Mouse (Mus musculus) neutrophil, adult 5-6 weeks (primary cell): Measurements from ENCODE around the gene Ccdc15. TPM values are rescaled to one million over a fixed set of nuclear protein-coding genes. Genes with fewer than 3 reads are reported as not detected.

ENCODE experiments used
- ATAC-seq: fragments of 151-379, 151-347 bp; 2 replicates; pipeline ENCODE4 v1.8.0; 2017; ENCODE audit warnings: mild to moderate bottlenecking, moderate TSS enrichment; ENCODE audit not compliant: insufficient number of reproducible peaks, poor library complexity, low FRiP score, severe bottlenecking; ENCODE audit errors: extremely low read depth
- total RNA-seq: library from RNA; stranded (forward); fragments of 200-1000 nt; gene quantifications from 2 replicates; pipeline ENCODE4 v1.2.3, GENCODE M21; 2017

The Ccdc15 gene
- total RNA-seq: 13.5 and 15.1 TPM in 2 replicates

- ATAC-seq: peak; percentile 99
Observed at GRCm38 (mm10) chr9:37347988-37348642, at the start of gene Ccdc15. Ccdc15 (minus strand) TSS chr9:37348432.

DNA sequence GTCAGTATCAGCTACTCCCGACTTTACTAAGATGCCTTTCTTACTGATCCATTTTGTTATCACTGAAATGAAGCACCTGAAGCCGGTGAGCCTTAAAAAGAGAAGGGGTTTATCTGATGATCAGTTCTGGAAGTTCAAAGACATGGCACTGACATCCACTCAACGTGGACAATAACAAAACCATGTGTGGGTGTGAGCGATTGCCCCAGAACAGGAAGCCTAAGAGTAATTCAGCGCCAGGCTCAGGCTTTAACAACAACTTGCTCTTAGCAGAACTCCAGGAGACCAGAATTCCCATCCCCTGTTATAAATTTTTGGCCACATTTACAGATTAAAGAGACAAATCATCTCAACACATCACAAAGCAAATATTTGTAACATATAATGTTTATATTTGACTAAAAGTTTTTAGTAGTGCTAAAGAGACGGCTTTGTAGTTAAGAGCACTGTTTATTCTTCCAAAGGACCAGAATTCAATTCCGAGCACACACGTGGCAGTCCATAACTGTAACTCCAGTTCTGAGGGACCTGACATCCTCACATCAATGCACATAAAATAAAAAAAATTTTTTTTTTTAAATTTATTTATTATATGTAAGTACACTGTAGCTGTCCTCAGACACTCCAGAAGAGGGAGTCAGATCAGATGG, 45.4 kb upstream of the Ccdc15 start:
- no peak for ATAC-seq

- ATAC-seq: no peak
Observed at GRCm38 (mm10) chr9:37392071-37392470, 43.8 kb upstream of the Ccdc15 start.

DNA sequence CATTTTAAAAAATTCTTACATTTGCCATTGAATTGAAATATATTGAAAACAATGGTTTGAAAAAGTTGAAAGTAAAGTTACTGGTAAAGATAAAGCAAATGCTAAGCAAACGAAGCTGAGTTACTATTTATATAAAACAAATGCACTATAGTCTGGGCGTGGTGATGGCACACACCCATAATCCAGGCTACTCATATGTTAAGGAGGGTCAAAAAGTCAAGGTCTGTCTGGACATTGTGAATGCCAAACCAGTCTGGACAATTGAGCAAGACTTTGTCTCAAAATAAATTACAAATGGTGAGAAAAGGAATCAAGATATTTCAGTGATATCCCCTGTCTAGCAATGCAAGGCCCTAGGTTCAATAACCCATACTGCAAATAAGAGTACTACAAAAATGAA, 42.7 kb upstream of the Ccdc15 start:
- ATAC-seq: no peak

DNA sequence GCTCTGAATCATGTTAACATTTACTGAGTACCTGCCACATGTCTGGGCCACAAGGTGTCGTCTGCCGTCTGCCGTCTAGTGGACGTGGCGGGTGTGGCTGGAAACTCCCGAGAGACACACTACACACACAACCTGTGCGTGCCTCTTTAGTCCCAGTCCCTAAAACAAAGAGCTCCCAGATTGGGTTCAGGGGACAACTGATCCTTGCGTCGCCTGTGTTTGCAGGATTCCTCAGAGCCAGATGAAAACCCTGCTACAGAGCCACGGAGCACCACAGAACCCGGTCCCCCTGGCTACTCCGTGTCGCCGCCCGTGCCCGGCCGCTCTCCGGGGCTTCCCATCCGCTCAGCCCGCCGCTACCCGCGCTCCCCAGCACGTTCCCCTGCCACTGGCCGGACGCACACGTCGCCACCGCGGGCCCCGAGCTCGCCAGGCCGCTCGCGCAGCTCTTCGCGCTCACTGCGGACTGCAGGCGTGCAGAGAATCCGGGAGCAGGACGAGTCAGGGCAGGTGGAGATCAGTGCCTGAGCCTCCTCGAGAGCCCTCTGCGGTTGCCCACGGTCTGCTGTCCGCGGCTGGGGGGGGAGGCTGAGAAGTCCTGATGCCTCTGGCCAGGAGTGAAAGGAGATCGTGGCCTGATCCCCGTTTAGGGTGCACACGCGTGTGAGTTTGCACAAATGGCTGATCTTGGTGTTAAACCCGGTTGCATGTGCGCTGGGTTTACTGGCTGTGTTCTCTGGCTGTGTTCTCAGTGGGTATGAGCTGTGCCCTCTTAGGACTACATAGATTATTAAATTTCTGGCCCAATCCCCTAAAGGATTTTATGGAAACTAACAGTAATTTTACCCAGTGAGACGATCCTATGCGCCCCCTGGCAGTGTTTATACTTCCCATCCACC, 36.3 kb upstream of the Ccdc15 start:
- ATAC-seq: no peak

DNA sequence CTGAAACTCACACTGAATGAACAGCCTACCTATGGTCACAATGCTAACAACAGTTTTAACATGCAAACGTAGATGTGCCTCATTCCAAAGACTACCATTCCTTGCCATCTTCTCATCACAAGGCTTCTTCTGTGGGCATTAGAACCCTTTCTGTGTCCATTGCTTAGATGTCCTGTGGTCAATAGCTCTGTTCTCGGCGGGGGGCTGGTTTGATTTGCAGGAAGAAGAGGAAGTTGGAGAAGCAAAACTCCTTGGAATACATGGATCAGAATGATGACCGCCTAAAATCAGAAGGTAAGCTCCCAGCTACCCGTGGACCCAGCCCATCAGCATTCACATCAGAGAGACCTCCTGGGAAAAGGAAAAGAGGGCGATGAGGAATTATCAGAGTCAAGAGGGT, 34.9 kb upstream of the Ccdc15 start:
- no peak for ATAC-seq

DNA sequence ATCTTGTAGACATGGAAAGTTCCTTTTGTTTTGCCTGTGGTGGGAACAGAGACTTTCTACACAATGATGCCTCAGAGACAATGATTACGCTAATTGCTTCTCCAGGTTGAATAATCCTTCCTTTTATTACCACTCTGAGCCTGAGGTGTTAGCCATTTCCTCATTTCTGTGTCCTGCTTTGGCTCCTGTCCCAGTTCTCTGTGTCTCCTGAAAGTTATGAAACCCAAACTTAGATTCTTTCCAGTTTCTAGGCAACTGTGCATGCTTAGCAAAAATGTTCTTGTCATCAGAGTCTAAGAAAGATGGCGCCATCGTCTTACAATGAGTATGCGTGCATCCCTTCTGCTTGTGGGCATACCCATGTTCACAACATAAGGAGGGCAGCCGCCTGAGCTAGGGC, 27.5 kb upstream of the Ccdc15 start:
- no peak for ATAC-seq

DNA sequence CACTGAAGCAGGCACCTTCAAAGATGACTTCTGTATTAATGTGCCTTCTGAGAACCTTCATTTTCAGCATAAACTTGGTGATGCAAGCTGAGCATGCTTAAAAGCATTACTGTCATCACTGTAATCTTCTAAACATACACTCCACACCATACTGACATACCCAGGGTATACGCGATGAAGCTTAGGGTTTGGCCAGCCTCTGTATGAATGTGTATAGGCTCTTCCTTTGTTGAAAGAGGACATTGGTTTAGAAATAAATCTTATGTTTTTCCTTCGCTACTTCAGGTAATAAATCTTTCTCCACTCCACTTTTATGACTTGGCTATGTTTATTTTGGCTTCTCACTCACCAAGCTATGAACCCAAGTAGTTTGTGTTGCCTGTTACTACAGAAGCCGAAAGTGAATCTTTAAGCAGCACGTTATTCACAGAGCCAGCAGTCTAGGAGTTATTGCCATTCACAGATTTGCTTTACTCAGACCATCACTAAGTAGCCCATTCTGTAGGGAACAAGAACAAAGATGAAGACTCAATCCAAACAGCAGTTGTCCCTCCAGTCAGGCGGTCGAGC, 23.1 kb upstream of the Ccdc15 start:
- ATAC-seq: no peak

GRCm38 (mm10) chr9:37368860-37369259, 20.6 kb upstream of the Ccdc15 start:
- ATAC-seq: no peak

DNA sequence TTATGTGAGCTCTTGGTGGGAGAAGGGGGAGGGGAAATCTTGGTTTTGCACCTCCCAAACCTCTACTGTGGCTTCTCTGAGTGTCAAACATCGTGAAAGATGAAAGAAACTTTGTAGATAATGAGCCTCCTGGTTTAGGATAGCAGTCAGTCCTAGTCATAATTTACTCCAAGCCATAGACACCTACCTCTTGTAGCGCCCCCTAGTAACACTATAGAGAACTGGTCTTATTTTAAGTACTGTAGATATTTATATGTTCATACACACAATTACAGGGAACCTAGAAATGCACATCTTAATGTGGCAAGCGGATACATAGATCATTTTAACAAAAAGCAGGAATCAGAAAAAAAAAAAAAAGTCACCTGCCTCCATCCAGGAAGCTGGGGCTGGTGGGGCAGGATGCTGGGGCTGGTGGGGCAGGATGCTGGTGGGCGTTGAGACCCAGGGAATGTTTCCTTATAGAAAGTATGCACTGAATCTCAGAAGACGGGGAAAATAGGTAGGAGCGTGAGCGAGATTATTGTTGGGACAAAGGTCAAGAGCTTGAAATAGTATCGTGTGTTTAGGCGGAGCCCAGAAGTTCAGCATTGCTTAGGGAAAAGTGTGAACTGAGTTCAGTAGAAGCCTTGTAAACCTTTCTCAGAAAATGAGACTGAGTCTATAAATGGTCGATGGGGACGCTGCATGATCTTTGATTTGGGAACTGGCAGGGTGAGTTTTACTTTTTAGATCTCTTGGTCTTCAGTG, 20.0 kb upstream of the Ccdc15 start:
- ATAC-seq: no peak

DNA sequence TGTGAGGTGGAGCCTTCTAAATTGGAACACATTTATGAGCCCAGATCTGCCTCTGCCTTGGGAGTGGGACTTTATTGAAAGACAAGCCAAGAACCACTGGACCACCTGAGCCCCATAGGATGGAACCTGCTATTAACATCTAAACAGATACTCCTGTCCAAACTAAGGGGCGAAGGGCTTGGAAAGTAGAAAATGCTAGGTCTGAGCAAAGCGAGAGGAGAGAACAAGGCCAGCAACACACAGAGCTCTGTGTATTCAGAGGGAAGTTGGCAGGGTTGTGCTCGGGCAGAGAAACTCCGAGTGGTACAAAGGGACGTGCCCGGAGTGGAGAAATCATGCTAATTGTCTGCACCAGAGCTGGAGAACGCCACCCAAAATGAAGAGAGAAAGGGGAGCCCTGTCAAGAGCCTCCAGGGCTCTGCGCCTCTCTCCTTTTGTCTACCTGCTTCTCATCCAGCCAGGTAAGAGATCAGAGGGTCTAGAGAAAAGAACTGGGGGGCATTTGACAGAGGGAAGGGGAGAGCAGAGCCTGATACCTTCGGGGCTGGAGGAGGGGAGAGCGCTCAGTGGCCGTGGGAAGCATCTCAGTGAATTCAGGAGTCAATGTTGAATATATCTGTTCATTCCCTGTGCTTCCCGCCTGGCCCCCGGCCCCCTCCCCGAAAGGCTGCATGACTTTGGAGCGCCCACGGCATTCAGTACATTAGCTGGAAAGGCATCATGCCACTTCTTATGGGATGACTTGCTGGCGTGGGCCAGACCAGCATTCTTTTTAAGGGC, 19.3 kb upstream of the Ccdc15 start, which contains the start of gene Hepacam:
Gene Hepacam (plus strand): TSS at position 51 of the 780 bp plus-strand sequence.
- no peak for ATAC-seq

DNA sequence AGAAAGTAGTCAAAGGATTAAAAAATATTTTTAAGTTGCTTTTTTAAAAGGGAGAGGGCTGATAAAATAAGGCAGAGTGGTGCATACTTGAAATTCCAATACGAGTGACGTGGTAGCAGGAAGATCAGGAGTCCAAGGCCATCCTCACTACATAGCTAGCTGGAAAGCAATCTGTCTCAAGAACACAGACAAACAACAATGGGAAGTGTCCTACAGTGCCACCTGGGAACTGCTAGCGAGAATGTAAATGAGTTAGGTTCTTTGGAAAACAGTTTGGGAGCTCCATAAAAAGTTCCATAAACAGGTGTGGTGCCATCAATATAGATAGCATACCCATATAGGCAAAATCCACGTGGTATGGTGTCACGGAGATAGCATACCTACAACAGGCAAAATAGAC, 17.5 kb upstream of the Ccdc15 start:
- no peak for ATAC-seq

DNA sequence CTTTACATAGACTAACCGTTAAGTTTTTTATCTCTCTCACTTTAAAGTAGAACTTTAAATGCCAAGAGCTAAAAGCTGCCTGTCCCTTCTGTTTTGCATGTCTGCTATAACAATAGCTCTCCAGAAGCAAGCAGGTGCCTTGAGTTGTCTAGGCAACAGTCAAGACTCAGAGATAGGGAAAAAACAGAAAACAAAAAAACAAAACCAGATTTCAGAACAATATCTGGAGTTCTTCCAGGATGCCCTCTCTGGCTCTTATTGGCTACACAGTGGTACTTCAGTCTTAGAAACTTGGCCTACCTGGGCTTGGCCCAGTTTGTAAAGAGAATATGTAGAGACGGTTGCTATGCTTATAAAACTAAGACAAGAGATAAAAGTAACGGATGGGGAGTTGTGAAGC, 16.2 kb upstream of the Ccdc15 start:
- ATAC-seq: no peak

DNA sequence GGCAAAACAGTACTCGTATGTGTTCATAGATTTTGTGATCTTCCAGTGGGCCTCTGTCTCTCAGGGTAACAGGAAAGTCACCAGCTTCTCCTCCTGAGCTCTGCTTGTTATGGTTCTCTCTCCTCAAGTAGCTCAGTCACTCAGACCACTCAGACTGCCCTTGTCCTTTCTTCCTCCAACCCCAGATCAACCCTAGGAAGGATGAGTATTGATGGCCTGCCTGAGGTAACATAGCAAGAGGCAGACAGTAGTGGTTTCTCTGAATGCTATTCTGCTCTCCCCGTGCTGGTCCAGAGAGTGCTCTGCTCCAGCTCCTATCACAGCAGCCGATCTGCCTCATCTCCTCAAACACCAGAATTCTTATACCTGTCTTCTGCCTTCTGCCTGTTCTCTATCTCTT, 15.3 kb upstream of the Ccdc15 start:
- no peak for ATAC-seq

GRCm38 (mm10) chr9:37362881-37363280, 14.6 kb upstream of the Ccdc15 start:
- ATAC-seq: no peak

- no peak for ATAC-seq
Observed at GRCm38 (mm10) chr9:37362084-37362483, 13.9 kb upstream of the Ccdc15 start.

DNA sequence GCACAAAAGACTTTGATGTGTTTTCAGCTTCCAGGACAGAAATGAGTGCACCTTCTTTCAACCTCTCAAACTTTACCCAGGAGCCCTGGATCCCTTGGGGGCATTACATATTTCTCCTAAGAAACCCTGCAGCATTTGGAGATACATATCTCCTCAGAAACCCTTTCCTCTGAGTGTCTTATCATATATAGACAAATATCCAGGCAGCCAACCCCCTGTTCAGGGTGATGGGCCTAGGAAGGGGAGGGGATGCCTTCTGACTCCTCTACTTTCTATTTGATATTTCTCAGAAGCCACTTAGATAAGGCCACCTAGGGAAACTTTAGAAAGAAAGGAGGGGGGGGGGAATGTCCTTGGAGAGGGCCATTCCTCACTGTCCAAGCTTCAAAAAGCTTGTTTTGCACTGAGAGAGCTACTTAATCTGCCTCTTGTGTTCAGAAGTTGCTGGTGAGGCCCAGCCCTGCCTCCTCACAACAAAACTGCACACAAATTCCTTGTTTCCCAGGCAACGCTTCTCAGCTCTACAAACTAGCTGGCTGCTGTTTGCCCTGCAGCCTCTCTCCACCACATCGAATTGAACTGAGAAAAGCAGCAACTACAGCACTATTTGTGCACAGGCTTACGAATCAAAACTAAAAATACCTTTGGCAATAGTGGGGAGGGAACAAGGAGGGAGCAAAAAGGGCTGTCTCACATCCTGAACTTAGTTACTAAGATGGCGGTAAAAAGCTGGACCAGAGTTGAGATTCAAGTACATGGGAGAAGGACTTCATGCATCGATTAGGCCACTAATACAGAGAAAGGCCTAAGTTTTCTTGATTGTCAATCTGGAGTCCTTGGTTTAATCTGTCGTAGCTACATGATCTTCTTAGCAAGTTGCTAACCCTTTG, 11.3 kb upstream of the Ccdc15 start:
- ATAC-seq: no peak
